Mouse (Mus musculus): Measurements from ENCODE around the gene Zp3r. TPM values are rescaled to one million over a fixed set of nuclear protein-coding genes. Genes with fewer than 3 reads are reported as not detected.

The Zp3r gene
- polyA plus RNA-seq, 1 experiment from 2014 or later: 0.17 TPM

DNA sequence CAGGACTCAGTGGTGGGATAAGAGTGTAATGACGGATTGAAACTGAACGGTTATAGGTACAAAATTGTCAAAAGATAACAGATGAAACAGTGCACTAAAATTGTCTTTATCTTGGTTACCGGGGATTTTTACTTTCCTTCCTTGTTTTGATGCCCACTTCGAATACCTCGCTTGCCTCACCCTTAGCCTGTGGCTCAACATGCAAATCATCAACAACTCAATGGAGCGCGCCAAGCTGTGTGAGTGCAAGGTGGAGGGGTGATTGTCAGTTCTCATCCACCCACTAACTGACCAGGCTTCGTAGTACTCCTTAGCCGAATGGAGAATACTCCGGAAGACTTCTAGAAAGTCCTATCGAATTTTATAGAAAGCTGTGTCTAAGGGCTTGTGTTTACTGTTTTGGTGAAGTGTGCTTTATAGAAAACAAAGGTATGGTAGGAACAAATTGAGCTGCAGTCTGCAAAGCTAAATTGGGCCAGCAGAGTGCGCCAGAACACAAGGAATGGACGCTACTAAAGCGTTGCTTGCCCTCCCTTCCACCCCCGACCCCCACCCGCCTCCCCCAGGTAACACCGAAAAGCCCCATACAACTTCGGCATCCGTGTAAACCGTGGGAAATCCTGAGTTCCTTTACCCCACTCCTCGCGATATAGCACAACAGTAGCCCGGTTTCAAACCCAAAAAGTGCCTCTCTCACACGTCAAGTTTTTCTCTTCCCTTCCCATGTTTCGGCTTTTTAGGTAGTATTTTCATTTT, 81.6 kb downstream of the Zp3r start:
- no peak overlapping the region for H3K27ac ChIP-seq (ENCODE audit: low read length)

More for the DNA sequence above, 81.6 kb downstream of the Zp3r start:
- no peaks in the 10 kb centered on the region for H3K27me3 ChIP-seq (ENCODE audit: control insufficient read depth, insufficient read depth, low read length)
- H3K9me3 ChIP-seq (replicated peaks; ENCODE audit: control insufficient read depth, low read length): no peaks in the 10 kb centered on the region
- no peaks in the 10 kb centered on the region for H3K4me1 ChIP-seq (ENCODE audit: control insufficient read depth, insufficient read depth, low read length)
- ATAC-seq (ENCODE audit: insufficient read depth, low FRiP score): no peak
- 24% methylated on average over 25 of the region's 25 CpGs for WGBS
- peak overlapping the region; percentile 65 for H3K9ac ChIP-seq (ENCODE audit: low read length)
- no peaks in the 10 kb centered on the region for H3K36me3 ChIP-seq (ENCODE audit: control insufficient read depth, insufficient read depth, low read length)
- H3K4me2 ChIP-seq (ENCODE audit: low read depth, low read length): peak overlapping the region; percentile 63
- peak overlapping the region; percentile 46 for H3K4me3 ChIP-seq (replicated peaks; ENCODE audit: low read length)

Other genes starting within 250 kb of the Zp3r start
- 0.21 and 0.29 TPM in 2 replicates for gene Cd55b, start 206.6 kb downstream of the Zp3r start, polyA plus RNA-seq (2015; fragmentation: Nextera tagmentation; extraction: Ambion mirVana)
- gene Cd55, start 166.9 kb downstream of the Zp3r start, polyA plus RNA-seq (2015; fragmentation: Nextera tagmentation; extraction: Ambion mirVana): 53.9 and 55.3 TPM in 2 replicates
- gene C4bp, start 32.0 kb upstream of the Zp3r start, polyA plus RNA-seq (2015; fragmentation: Nextera tagmentation; extraction: Ambion mirVana): 0.45 and 0.81 TPM in 2 replicates
- gene Gm29427, start 86.2 kb upstream of the Zp3r start, polyA plus RNA-seq (2015; fragmentation: Nextera tagmentation; extraction: Ambion mirVana): 0.09 TPM in 1 of 2 replicates, not detected in the other
- gene Yod1, start 87.7 kb upstream of the Zp3r start, polyA plus RNA-seq (2015; fragmentation: Nextera tagmentation; extraction: Ambion mirVana): 14.9 and 15.8 TPM in 2 replicates
- gene Pfkfb2, start 99.6 kb upstream of the Zp3r start, polyA plus RNA-seq (2015; fragmentation: Nextera tagmentation; extraction: Ambion mirVana): 11.3 and 11.6 TPM in 2 replicates
- 44.2 and 52.0 TPM in 2 replicates for gene AA986860, start 102.4 kb upstream of the Zp3r start, polyA plus RNA-seq (2015; fragmentation: Nextera tagmentation; extraction: Ambion mirVana)
- 0.42 and 0.56 TPM in 2 replicates for gene Fcamr, start 171.3 kb upstream of the Zp3r start, polyA plus RNA-seq (2015; fragmentation: Nextera tagmentation; extraction: Ambion mirVana)
- gene Pigr, start 197.1 kb upstream of the Zp3r start, polyA plus RNA-seq (2015; fragmentation: Nextera tagmentation; extraction: Ambion mirVana): 0.34 and 0.70 TPM in 2 replicates
- 0.40 TPM in 1 of 2 replicates, not detected in the other for gene Fcmr, start 236.0 kb upstream of the Zp3r start, polyA plus RNA-seq (2015; fragmentation: Nextera tagmentation; extraction: Ambion mirVana)

Data from stomach, embryonic 16.5 days (tissue).